Mouse (Mus musculus): ENCODE data around the gene Pm20d2. TPM values are rescaled to one million over a fixed set of nuclear protein-coding genes. Genes with fewer than 3 reads are reported as not detected.

The Pm20d2 gene
- 10 to 100 TPM; 10.6 to 11.1 TPM for total RNA-seq (2021)
- long read RNA-seq, partial matches to known transcripts, result 1 of 1 reads
- long read RNA-seq, other reads (novel, unspliced or antisense), result 0 of 1 reads

GRCm38 (mm10) chr4:33189735-33190036, at the start of gene Pm20d2:
Gene Pm20d2, minus strand, starts transcription at chr4:33189737.
- no peak for DNase-seq (ENCODE audit: low spot score in 2 of 2)

- DNase-seq (ENCODE audit: low spot score in 2 of 2), result no peak
Observed at GRCm38 (mm10) chr4:33230881-33231280, 41.3 kb upstream of the Pm20d2 start.

- DNase-seq (ENCODE audit: low spot score in 2 of 2), result no peak
Observed at GRCm38 (mm10) chr4:33229639-33230038, 40.1 kb upstream of the Pm20d2 start.

GRCm38 (mm10) chr4:33227164-33227563, 37.6 kb upstream of the Pm20d2 start:
- DNase-seq (ENCODE audit: low spot score in 2 of 2), result no peak

GRCm38 (mm10) chr4:33224003-33224675, 34.6 kb upstream of the Pm20d2 start:
- no peak for DNase-seq (ENCODE audit: low spot score in 2 of 2)

- DNase-seq (ENCODE audit: low spot score in 2 of 2), result no peak
Observed at GRCm38 (mm10) chr4:33221847-33222246, 32.3 kb upstream of the Pm20d2 start.

GRCm38 (mm10) chr4:33208881-33209841, 19.6 kb upstream of the Pm20d2 start, which contains the start of gene Srsf12:
Gene Srsf12, plus strand, starts transcription at chr4:33208991.
- peak; percentile 48 to 67 for DNase-seq (ENCODE audit: low spot score in 2 of 2)

- DNase-seq (ENCODE audit: low spot score in 2 of 2), result no peak
Observed at GRCm38 (mm10) chr4:33207551-33207950, 18.0 kb upstream of the Pm20d2 start.

- DNase-seq (ENCODE audit: low spot score in 2 of 2), result peak; percentile 44 to 71
Observed at GRCm38 (mm10) chr4:33204682-33205081, 15.1 kb upstream of the Pm20d2 start.

- DNase-seq (ENCODE audit: low spot score in 2 of 2), result no peak
Observed at GRCm38 (mm10) chr4:33198117-33198516, 8.6 kb upstream of the Pm20d2 start.

- peak; percentile 91 to 94 for DNase-seq (ENCODE audit: low spot score in 2 of 2)
Observed at GRCm38 (mm10) chr4:33188781-33189734, 479 bp downstream of the Pm20d2 start.

- DNase-seq (ENCODE audit: low spot score in 2 of 2), result peak; percentile 32 to 46
Observed at GRCm38 (mm10) chr4:33188164-33188563, 1.4 kb downstream of the Pm20d2 start.

- no peak for DNase-seq (ENCODE audit: low spot score in 2 of 2)
Observed at GRCm38 (mm10) chr4:33183477-33183876, 6.1 kb downstream of the Pm20d2 start.

GRCm38 (mm10) chr4:33152087-33153038, 37.2 kb downstream of the Pm20d2 start:
- DNase-seq (ENCODE audit: low spot score in 2 of 2), result no peak

GRCm38 (mm10) chr4:33149150-33149549, 40.4 kb downstream of the Pm20d2 start:
- DNase-seq (ENCODE audit: low spot score in 2 of 2), result no peak

- DNase-seq (ENCODE audit: low spot score in 2 of 2), result peak; percentile 54 to 61
Observed at GRCm38 (mm10) chr4:33147825-33148224, 41.7 kb downstream of the Pm20d2 start.

- no peak for DNase-seq (ENCODE audit: low spot score in 2 of 2)
Observed at GRCm38 (mm10) chr4:33146679-33147291, 42.8 kb downstream of the Pm20d2 start.

GRCm38 (mm10) chr4:33132221-33132620, 57.3 kb downstream of the Pm20d2 start, which contains the start of gene Gabrr1:
Gene Gabrr1, plus strand, starts transcription at chr4:33132521.
- no peak for DNase-seq (ENCODE audit: low spot score in 2 of 2)

GRCm38 (mm10) chr4:33125409-33126084, 64.0 kb downstream of the Pm20d2 start:
- peak in 1 of 2 experiments; percentile 22 for DNase-seq (ENCODE audit: low spot score in 2 of 2)

Measured in layer of hippocampus, postnatal 10 days (tissue).